Mouse (Mus musculus) CH12.LX (cell line): ENCODE results near the gene Dennd1a.

Experiments used
- CHD1 ChIP-seq: IDR thresholded peaks from 2 replicates; pipeline ENCODE4 v1.6.1; 2012; ENCODE audit warnings: low read depth, low read length, improper control_type of control experiment, inconsistent platforms
- CTCF ChIP-seq, 2 experiments: IDR thresholded peaks in 1 of 2; conservative IDR thresholded peaks in 1 of 2; 2 replicates each; pipeline ENCODE4 v1.5.1; 2011 to 2012; ENCODE audit warnings: low read depth in 2 of 2, low read length in 2 of 2, improper control_type of control experiment in 1 of 2, inconsistent platforms in 1 of 2, mild to moderate bottlenecking in 1 of 2, moderate library complexity in 1 of 2
- E2F4 ChIP-seq: IDR thresholded peaks from 2 replicates; pipeline ENCODE4 v1.6.1; 2011; ENCODE audit warnings: low read depth, low read length, improper control_type of control experiment; ENCODE audit not compliant: insufficient replicate concordance
- ELF1 ChIP-seq: IDR thresholded peaks from 2 replicates; pipeline ENCODE4 v1.6.1; 2014; ENCODE audit warnings: low read depth, mild to moderate bottlenecking, inconsistent platforms, low read length, improper control_type of control experiment
- EP300 ChIP-seq: IDR thresholded peaks from 2 replicates; pipeline ENCODE4 v1.6.1; 2011; ENCODE audit warnings: low read length, improper control_type of control experiment
- JUN ChIP-seq: IDR thresholded peaks from 2 replicates; pipeline ENCODE4 v1.6.1; 2011; ENCODE audit warnings: low read depth, mild to moderate bottlenecking, low read length, improper control_type of control experiment, moderate library complexity; ENCODE audit not compliant: insufficient read depth
- MAX ChIP-seq: IDR thresholded peaks from 2 replicates; pipeline ENCODE4 v1.6.1; 2011; ENCODE audit warnings: low read length, improper control_type of control experiment
- MAZ ChIP-seq: IDR thresholded peaks from 2 replicates; pipeline ENCODE4 v1.6.1; 2012; ENCODE audit warnings: low read depth, mild to moderate bottlenecking, inconsistent platforms, low read length, improper control_type of control experiment, moderate library complexity
- MEF2A ChIP-seq: IDR thresholded peaks from 2 replicates; pipeline ENCODE4 v1.6.1; 2014; ENCODE audit warnings: low read depth, mild to moderate bottlenecking, inconsistent platforms, low read length, improper control_type of control experiment, borderline replicate concordance
- NRF1 ChIP-seq: IDR thresholded peaks from 2 replicates; pipeline ENCODE4 v1.6.1; 2014; ENCODE audit warnings: low read depth, mild to moderate bottlenecking, inconsistent platforms, low read length, improper control_type of control experiment, moderate library complexity
- POLR2A ChIP-seq: IDR thresholded peaks from 2 replicates; pipeline ENCODE4 v1.6.1; 2011; ENCODE audit warnings: low read depth, mild to moderate bottlenecking, improper control_type of control experiment, low read length
- USF1 ChIP-seq: IDR thresholded peaks from 2 replicates; pipeline ENCODE4 v1.6.1; 2014; ENCODE audit warnings: low read depth, mild to moderate bottlenecking, inconsistent platforms, low read length, improper control_type of control experiment
- USF2 ChIP-seq: conservative IDR thresholded peaks from 2 replicates; pipeline ENCODE4 v1.6.1; 2011; ENCODE audit warnings: low read depth, low read length, improper control_type of control experiment
- ZNF384 ChIP-seq: IDR thresholded peaks from 2 replicates; pipeline ENCODE4 v1.6.1; 2012; ENCODE audit warnings: low read depth, low read length, improper control_type of control experiment, inconsistent platforms

- TF ChIP-seq POLR2A (no peak), CTCF (conservative IDR thresholded peaks at IDR 0.05 in 1 of 2, IDR thresholded peaks at IDR 0.05 in 1 of 2; ENCODE audit: low read depth in 2 of 2, low read length in 2 of 2) (no peak), EP300 (no peak), USF2 (no peak), MAZ (no peak), USF1 (no peak), MAX (no peak), E2F4 (no peak), MEF2A (no peak), ELF1 (no peak), ZNF384 (no peak), JUN (no peak), NRF1 (no peak), CHD1 (no peak)
These were observed 109.6 kb downstream of the Dennd1a start for GRCm38 (mm10) chr2:38177583-38177978.
